Mouse (Mus musculus) lung, postnatal 0 days (tissue): Measurements from ENCODE around the gene Klhdc7a.

Source experiments
- CTCF ChIP-seq: IDR thresholded peaks from 2 replicates; pipeline ENCODE4 v1.5.1; 2016; ENCODE audit warnings: antibody characterized with exemption, mild to moderate bottlenecking
- EP300 ChIP-seq: IDR thresholded peaks from 2 replicates; pipeline ENCODE4 v1.6.1; 2016; ENCODE audit warnings: antibody characterized with exemption, mild to moderate bottlenecking, control low read depth

DNA sequence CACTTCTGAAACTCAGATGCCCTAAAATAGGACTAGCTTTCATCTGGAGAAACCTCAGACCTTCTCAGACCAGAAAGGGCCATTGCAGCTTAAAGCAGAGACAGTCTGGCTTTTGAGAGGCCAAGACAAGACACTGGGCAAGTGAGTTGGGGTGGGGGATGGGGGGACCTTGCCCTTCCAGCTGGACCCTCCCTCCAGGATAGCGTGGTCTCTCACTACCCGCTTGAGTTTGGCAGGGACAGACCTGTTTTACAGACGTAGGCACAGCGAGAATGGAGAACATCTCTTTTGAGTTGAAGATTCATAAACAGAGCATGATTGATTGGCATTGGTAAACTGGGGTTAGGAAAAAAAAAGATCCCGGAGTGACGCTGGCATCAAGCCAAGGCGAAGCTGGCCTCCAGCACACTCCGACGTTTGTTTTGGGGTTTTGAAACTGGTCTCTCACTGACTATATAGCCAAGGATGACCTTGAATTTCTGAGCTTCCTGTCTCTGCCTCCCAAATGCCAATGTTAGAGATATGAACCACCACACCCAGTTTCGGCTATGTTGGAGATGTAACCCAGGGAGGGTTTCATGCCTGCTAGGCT lies 7.0 kb downstream of the Klhdc7a start:
- TF ChIP-seq CTCF (no peak), EP300 (no peak)
